Mouse (Mus musculus) neural tube, embryonic 14.5 days (tissue): ENCODE results near the gene Vmn1r10. TPM values are rescaled to one million over a fixed set of nuclear protein-coding genes. Genes with fewer than 3 reads are reported as not detected.

ENCODE experiments used
- ATAC-seq: fragments of 200-750 bp; cut with Nextera tagmentation; 2 replicates; pipeline ENCODE4 v1.8.0; 2017; ENCODE audit warnings: low read depth, mild to moderate bottlenecking, moderate TSS enrichment, moderate library complexity
- H3K27ac ChIP-seq: fragments of 300-500 bp; sonication (generic); 2 replicates; pipeline ENCODE4 v1.5.1; 2014; ENCODE audit warnings: low read depth, mild to moderate bottlenecking, control low read depth, low read length, moderate library complexity, mixed read lengths
- H3K27me3 ChIP-seq: fragments of 300-500 bp; sonication (generic); 2 replicates; pipeline ENCODE4 v1.6.1; 2014; ENCODE audit warnings: low read length; ENCODE audit not compliant: control insufficient read depth, insufficient read depth
- H3K36me3 ChIP-seq: fragments of 300-500 bp; sonication (generic); 2 replicates; pipeline ENCODE4 v1.6.1; 2014; ENCODE audit warnings: low read length, mixed read lengths; ENCODE audit not compliant: control insufficient read depth, insufficient read depth
- H3K4me1 ChIP-seq: fragments of 300-500 bp; sonication (generic); 2 replicates; pipeline ENCODE4 v1.6.1; 2014; ENCODE audit warnings: low read length; ENCODE audit not compliant: control insufficient read depth, insufficient read depth
- H3K4me2 ChIP-seq: fragments of 300-500 bp; sonication (generic); 2 replicates; pipeline ENCODE4 v1.6.1; 2014; ENCODE audit warnings: mild to moderate bottlenecking, low read depth, low read length, control low read depth
- H3K4me3 ChIP-seq: fragments of 300-500 bp; sonication (generic); 2 replicates; pipeline ENCODE4 v1.5.1; 2014; ENCODE audit warnings: low read depth, low read length, control low read depth, mixed read lengths
- H3K9ac ChIP-seq: fragments of 300-500 bp; sonication (generic); replicated peaks from 2 replicates; pipeline ENCODE4 v1.6.1; 2014; ENCODE audit warnings: low read depth, mild to moderate bottlenecking, control low read depth, low read length, mixed read lengths
- H3K9me3 ChIP-seq: fragments of 300-500 bp; sonication (generic); 2 replicates; pipeline ENCODE4 v1.6.1; 2016; ENCODE audit warnings: low read length; ENCODE audit not compliant: control insufficient read depth
- WGBS: fragments of 180-500 bp; shearing (Covaris S2); extraction: QIAGEN DNeasy Blood & Tissue Kit; methylation state at CpG from one replicate; pipeline ENCODE4 v1.1.7; 2014; 5-methylcytosine and 5-hydroxymethylcytosine counted together
- polyA plus RNA-seq: library from polyadenylated mRNA; unstranded; fragments of >200 nt; fragmentation: Nextera tagmentation; extraction: Ambion mirVana; gene quantifications from 2 replicates; pipeline ENCODE4 v1.2.1, GENCODE M21; 2014

The Vmn1r10 gene
- polyA plus RNA-seq: not detected in 2 replicates

- Histone ChIP-seq H3K9ac (no peak within 1 kb of the TSS), H3K4me3 (no peak within 1 kb of the TSS), H3K27ac (no peak within 1 kb of the TSS), H3K4me1 (no peaks in the 10 kb centered on the region), H3K36me3 (no peaks in the 10 kb centered on the region), H3K27me3 (no peaks in the 10 kb centered on the region), H3K9me3 (no peaks in the 10 kb centered on the region), H3K4me2 (no peak within 1 kb of the TSS)
- WGBS: 81% methylated on average over 3 of the region's 3 CpGs
- no peak for ATAC-seq
Observed at GRCm38 (mm10) chr6:57109154-57109553, at the start of gene Vmn1r10. Vmn1r10 (plus strand) TSS chr6:57109454.

GRCm38 (mm10) chr6:57063730-57064129 lies 45.5 kb upstream of the Vmn1r10 start:
- no peaks in the 10 kb centered on the region for H3K27me3 ChIP-seq
- no peak overlapping the region for H3K4me2 ChIP-seq
- no peak overlapping the region for H3K27ac ChIP-seq
- no peak for ATAC-seq
- H3K4me3 ChIP-seq: no peak overlapping the region
- no peak overlapping the region for H3K9ac ChIP-seq
- no peaks in the 10 kb centered on the region for H3K36me3 ChIP-seq
- no peaks in the 10 kb centered on the region for H3K4me1 ChIP-seq
- H3K9me3 ChIP-seq: no peaks in the 10 kb centered on the region

- H3K27ac ChIP-seq: no peak within 1 kb of the TSS
- no peaks in the 10 kb centered on the region for H3K27me3 ChIP-seq
- no peak within 1 kb of the TSS for H3K9ac ChIP-seq
- H3K4me2 ChIP-seq: no peak within 1 kb of the TSS
- no peaks in the 10 kb centered on the region for H3K4me1 ChIP-seq
- no peaks in the 10 kb centered on the region for H3K9me3 ChIP-seq
- 92% methylated on average over 2 of the region's 2 CpGs for WGBS
- no peak within 1 kb of the TSS for H3K4me3 ChIP-seq
- H3K36me3 ChIP-seq: no peaks in the 10 kb centered on the region
- no peak for ATAC-seq
Observed at GRCm38 (mm10) chr6:57066487-57066886, 42.8 kb upstream of the Vmn1r10 start, which contains the start of gene Vmn1r9. Vmn1r9 (plus strand) TSS chr6:57066787.

GRCm38 (mm10) chr6:57106358-57106757 lies 2.9 kb upstream of the Vmn1r10 start:
- no peak overlapping the region for H3K4me2 ChIP-seq
- H3K4me1 ChIP-seq: no peaks in the 10 kb centered on the region
- H3K9ac ChIP-seq: no peak overlapping the region
- H3K36me3 ChIP-seq: no peaks in the 10 kb centered on the region
- no peak overlapping the region for H3K27ac ChIP-seq
- H3K4me3 ChIP-seq: no peak overlapping the region
- no peaks in the 10 kb centered on the region for H3K9me3 ChIP-seq
- no peak for ATAC-seq
- 67% methylated on average over 1 of the region's 1 CpGs for WGBS
- no peaks in the 10 kb centered on the region for H3K27me3 ChIP-seq

GRCm38 (mm10) chr6:57133155-57133554 lies 23.9 kb downstream of the Vmn1r10 start, which contains the start of gene Vmn1r11:
Vmn1r11 (plus strand) TSS chr6:57133455.
- 70% methylated on average over 1 of the region's 1 CpGs for WGBS
- no peak for ATAC-seq
- H3K4me3 ChIP-seq: no peak within 1 kb of the TSS

GRCm38 (mm10) chr6:57156619-57157018 lies 47.4 kb downstream of the Vmn1r10 start, which contains the start of gene Vmn1r12:
Vmn1r12 (plus strand) TSS chr6:57156919.
- H3K27me3 ChIP-seq: no peaks in the 10 kb centered on the region
- H3K4me1 ChIP-seq: no peaks in the 10 kb centered on the region
- H3K27ac ChIP-seq: no peak within 1 kb of the TSS
- ATAC-seq: no peak
- H3K4me3 ChIP-seq: no peak within 1 kb of the TSS
- H3K9me3 ChIP-seq: no peaks in the 10 kb centered on the region
- H3K36me3 ChIP-seq: no peaks in the 10 kb centered on the region
- 82% methylated on average over 2 of the region's 2 CpGs for WGBS
- no peak within 1 kb of the TSS for H3K9ac ChIP-seq
- H3K4me2 ChIP-seq: no peak within 1 kb of the TSS

More at GRCm38 (mm10) chr6:57133155-57133554, 23.9 kb downstream of the Vmn1r10 start, which contains the start of gene Vmn1r11:
- no peaks in the 10 kb centered on the region for H3K36me3 ChIP-seq
- H3K4me2 ChIP-seq: no peak within 1 kb of the TSS
- no peaks in the 10 kb centered on the region for H3K9me3 ChIP-seq
- no peaks in the 10 kb centered on the region for H3K27me3 ChIP-seq
- no peaks in the 10 kb centered on the region for H3K4me1 ChIP-seq
- H3K27ac ChIP-seq: no peak within 1 kb of the TSS
- H3K9ac ChIP-seq: no peak within 1 kb of the TSS

Other genes with a start within 250 kb of the Vmn1r10 start
- gene Nt5c3, start 185.5 kb upstream of the Vmn1r10 start, polyA plus RNA-seq: 169 and 180 TPM in 2 replicates
- 0.64 and 0.93 TPM in 2 replicates for gene Vmn1r4, start 185.4 kb upstream of the Vmn1r10 start, polyA plus RNA-seq
- gene Vmn1r5, start 139.2 kb upstream of the Vmn1r10 start, polyA plus RNA-seq: not detected in 2 replicates
- not detected in 2 replicates for gene Vmn1r6, start 112.2 kb upstream of the Vmn1r10 start, polyA plus RNA-seq
- not detected in 2 replicates for gene Vmn1r7, start 84.1 kb upstream of the Vmn1r10 start, polyA plus RNA-seq
- gene Vmn1r8, start 77.2 kb upstream of the Vmn1r10 start, polyA plus RNA-seq: not detected in 2 replicates
- gene Vmn1r9, start 42.7 kb upstream of the Vmn1r10 start, polyA plus RNA-seq: not detected in 2 replicates
- gene Vmn1r11, start 24.0 kb downstream of the Vmn1r10 start, polyA plus RNA-seq: not detected in 2 replicates
- not detected in 2 replicates for gene Vmn1r12, start 47.5 kb downstream of the Vmn1r10 start, polyA plus RNA-seq
- gene Vmn1r13, start 93.8 kb downstream of the Vmn1r10 start, polyA plus RNA-seq: not detected in 2 replicates
- not detected in 2 replicates for gene Vmn1r14, start 122.2 kb downstream of the Vmn1r10 start, polyA plus RNA-seq
- gene Vmn1r15, start 148.5 kb downstream of the Vmn1r10 start, polyA plus RNA-seq: not detected in 2 replicates
- gene Vmn1r16, start 220.0 kb downstream of the Vmn1r10 start, polyA plus RNA-seq: not detected in 2 replicates